Mouse (Mus musculus) liver, embryonic 14.5 days (tissue): ENCODE measurements at regions not wholly inside any gene's neighbourhood (a gene's known extent, or its start where the extent isn't known, plus 50 kb on each side); places are given as distances from the start of the nearest gene placed in this dataset.

Experiments used
- CTCF ChIP-seq: IDR thresholded peaks from 2 replicates; pipeline ENCODE4 v1.5.1; 2016; ENCODE audit warnings: antibody characterized with exemption, low read depth, control low read depth
- EP300 ChIP-seq: IDR thresholded peaks from 2 replicates; pipeline ENCODE4 v1.6.1; 2016; ENCODE audit warnings: antibody characterized with exemption, low read depth

DNA sequence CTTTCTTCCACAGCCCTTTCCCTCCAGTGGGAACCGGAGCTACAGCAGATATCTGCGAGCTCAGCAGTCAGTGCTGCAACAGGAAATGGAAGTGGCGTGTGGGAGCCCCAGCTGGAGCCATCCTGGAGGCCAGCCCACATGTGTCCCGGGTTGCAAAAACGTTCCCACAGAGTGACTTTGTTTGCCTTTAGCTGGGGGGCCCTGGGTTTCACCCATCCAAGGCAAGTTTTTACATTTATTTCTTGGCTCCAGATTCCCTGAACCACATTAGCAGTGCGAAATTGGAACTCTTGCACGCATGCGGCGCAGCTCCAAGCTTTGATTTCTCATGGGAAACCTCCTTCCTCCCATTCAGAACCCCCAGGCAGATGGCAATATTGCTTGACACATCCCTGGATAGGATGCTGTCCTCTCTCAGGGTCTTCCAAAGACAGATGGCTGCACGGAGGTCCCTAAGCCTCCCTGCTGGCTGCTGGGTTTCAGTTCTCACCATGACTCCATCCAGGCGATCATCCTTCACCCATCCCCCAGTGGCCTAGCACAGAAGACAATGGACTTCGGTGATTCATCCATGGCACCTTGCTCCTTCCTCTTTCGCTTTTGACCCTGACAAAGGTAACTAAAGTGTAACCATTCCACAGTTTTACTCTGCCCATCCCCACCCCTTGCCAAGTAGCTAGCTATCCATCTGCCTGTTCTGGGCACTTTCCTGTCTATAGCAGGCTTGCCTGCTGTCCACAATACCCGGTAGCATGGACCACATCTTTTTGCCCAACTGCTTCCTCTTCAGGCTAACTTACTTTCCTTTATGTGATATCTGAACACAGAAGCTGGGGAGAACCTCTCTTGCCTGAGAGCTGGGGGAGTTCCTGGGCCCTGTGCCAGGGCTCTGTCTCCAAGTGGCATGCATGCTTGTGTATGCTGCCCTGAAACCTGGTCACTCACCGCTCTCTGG, 195.3 kb downstream of the Gadd45g start:
- TF ChIP-seq CTCF (no peak), EP300 (no peak)
